Mouse (Mus musculus) kidney, embryonic 14.5 days (tissue): ENCODE measurements at regions not wholly inside any gene's neighbourhood (a gene's known extent, or its start where the extent isn't known, plus 50 kb on each side); places are given as distances from the start of the nearest gene placed in this dataset.
"Not testable (repeated sequence)": the region's sequence is repeated elsewhere in the genome, so short reads cannot be mapped to it uniquely, and the experiment has no call there.

Experiments
- ATAC-seq: fragments of 200-750 bp; cut with Nextera tagmentation; 2 replicates; pipeline ENCODE4 v1.8.0; 2017; ENCODE audit warnings: moderate number of reproducible peaks, mild to moderate bottlenecking, moderate TSS enrichment, moderate library complexity; ENCODE audit not compliant: low FRiP score, low TSS enrichment
- H3K27ac ChIP-seq: fragments of 300-500 bp; sonication (generic); 2 replicates; pipeline ENCODE4 v1.5.1; 2014; ENCODE audit warnings: low read depth, mild to moderate bottlenecking, low read length, moderate library complexity, mixed read lengths
- H3K27me3 ChIP-seq: fragments of 300-500 bp; sonication (generic); 2 replicates; pipeline ENCODE4 v1.6.1; 2014; ENCODE audit warnings: mild to moderate bottlenecking, low read length; ENCODE audit not compliant: control insufficient read depth, insufficient read depth
- H3K36me3 ChIP-seq: fragments of 300-500 bp; sonication (generic); 2 replicates; pipeline ENCODE4 v1.6.1; 2014; ENCODE audit warnings: low read length, mixed read lengths; ENCODE audit not compliant: control insufficient read depth, insufficient read depth
- H3K4me1 ChIP-seq: fragments of 300-500 bp; sonication (generic); 2 replicates; pipeline ENCODE4 v1.6.1; 2014; ENCODE audit warnings: low read length, mixed read lengths; ENCODE audit not compliant: control insufficient read depth, insufficient read depth
- H3K4me2 ChIP-seq: fragments of 300-500 bp; sonication (generic); replicated peaks from 2 replicates; pipeline ENCODE4 v1.6.1; 2014; ENCODE audit warnings: low read depth, mild to moderate bottlenecking, low read length
- H3K4me3 ChIP-seq: fragments of 300-500 bp; sonication (generic); 2 replicates; pipeline ENCODE4 v1.5.1; 2014; ENCODE audit warnings: mild to moderate bottlenecking, low read length
- H3K9ac ChIP-seq: fragments of 300-500 bp; sonication (generic); 2 replicates; pipeline ENCODE4 v1.6.1; 2014; ENCODE audit warnings: low read depth, mild to moderate bottlenecking, low read length, moderate library complexity
- H3K9me3 ChIP-seq: fragments of 300-500 bp; sonication (generic); 2 replicates; pipeline ENCODE4 v1.6.1; 2016; ENCODE audit warnings: low read length; ENCODE audit not compliant: control insufficient read depth
- WGBS: fragments of 180-500 bp; shearing (Covaris S2); extraction: QIAGEN DNeasy Blood & Tissue Kit; methylation state at CpG from one replicate; pipeline ENCODE4 v1.1.7; 2014; 5-methylcytosine and 5-hydroxymethylcytosine counted together

DNA sequence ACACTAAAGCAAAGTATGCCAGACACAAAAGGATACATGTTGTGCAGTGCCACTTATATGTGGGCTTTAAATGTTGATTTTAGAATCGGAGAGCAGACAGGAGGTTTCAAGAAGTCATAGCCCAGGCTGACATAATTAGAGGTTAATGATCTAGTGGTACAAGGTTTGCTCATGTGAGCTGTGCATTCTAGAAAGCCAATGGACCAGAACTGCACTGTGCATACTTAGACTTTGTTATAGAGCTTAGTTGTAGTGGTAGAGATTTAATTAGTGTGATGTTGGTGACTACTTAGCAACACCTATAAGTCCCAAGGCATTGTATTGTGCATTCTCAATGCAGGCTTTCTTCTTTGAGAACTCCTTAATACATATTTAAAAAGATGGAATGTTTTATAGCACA is 369.6 kb downstream of the Dok5 start:
- Histone ChIP-seq H3K4me2 (no peak overlapping the region), H3K9ac (no peak overlapping the region), H3K4me3 (no peak overlapping the region), H3K27me3 (no peaks in the 10 kb centered on the region), H3K27ac (no peak overlapping the region), H3K4me1 (no peaks in the 10 kb centered on the region), H3K36me3 (no peaks in the 10 kb centered on the region), H3K9me3 (no peaks in the 10 kb centered on the region)
- WGBS = 40% methylated on average over 1 of the region's 1 CpGs
- ATAC-seq = peak; percentile 49; the same call in 1 of the 2 replicates

DNA sequence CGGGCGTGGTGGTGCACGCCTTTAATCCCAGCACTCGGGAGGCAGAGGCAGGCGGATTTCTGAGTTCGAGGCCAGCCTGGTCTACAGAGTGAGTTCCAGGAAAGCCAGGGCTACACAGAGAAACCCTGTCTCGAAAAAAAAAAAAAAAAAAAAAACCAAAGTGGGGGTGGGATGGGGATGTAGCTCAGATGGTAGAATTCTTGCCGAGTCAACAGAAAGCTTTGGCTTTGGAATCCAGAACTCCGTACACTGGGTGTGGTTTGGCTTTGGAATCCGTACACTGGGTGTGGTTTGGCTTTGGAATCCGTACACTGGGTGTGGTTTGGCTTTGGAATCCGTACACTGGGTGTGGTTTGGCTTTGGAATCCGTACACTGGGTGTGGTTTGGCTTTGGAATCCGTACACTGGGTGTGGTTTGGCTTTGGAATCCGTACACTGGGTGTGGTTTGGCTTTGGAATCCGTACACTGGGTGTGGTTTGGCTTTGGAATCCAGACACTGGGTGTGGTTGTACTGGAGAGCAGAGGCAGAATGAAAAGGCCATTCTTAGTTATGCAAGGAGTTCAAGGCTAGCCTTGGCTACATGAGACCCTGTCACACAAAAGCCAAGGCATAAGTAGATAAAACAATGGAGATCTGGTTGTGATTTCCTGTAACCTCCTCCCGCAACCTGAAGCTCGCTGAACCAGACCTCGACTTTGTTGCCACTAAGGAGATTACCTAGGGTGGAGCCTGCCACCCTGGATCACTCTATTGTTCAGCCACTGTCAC is 388.6 kb downstream of the Dok5 start:
- not testable (repeated sequence) for H3K4me2 ChIP-seq, H3K4me3 ChIP-seq, H3K27ac ChIP-seq, H3K4me1 ChIP-seq, H3K9ac ChIP-seq, H3K36me3 ChIP-seq, ATAC-seq, H3K27me3 ChIP-seq, H3K9me3 ChIP-seq
- 93% methylated on average over 15 of the region's 19 CpGs for WGBS

DNA sequence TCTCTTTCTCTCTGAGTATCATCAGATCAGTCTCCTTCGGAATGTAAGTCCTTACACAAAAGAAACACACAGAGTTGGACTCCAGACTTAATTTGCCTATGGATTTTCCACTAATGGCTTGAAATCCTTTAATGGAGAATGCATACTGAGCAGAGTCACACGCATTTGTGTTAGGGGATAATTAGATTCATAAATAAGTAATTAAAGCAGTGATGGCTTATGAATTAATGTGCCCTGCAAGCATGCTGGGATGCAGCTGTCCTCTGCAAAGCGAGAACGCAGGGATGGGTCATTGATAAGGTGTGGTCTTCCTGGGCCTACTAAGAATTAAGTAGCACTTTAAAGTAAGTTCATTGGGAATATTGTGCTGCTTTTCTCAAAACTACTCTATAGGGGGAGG is 403.2 kb downstream of the Dok5 start:
- Histone ChIP-seq H3K4me2 (no peak overlapping the region), H3K36me3 (no peaks in the 10 kb centered on the region), H3K27ac (no peak overlapping the region), H3K4me1 (no peaks in the 10 kb centered on the region), H3K4me3 (no peak overlapping the region), H3K9ac (no peak overlapping the region), H3K9me3 (peaks cover 7% of the 10 kb centered on the region), H3K27me3 (no peaks in the 10 kb centered on the region)
- WGBS = 91% methylated on average over 4 of the region's 4 CpGs
- no peak for ATAC-seq
